Mouse (Mus musculus) heart, postnatal 14 days (tissue): Measurements from ENCODE around the gene Cysrt1. TPM values are rescaled to one million over a fixed set of nuclear protein-coding genes. Genes with fewer than 3 reads are reported as not detected.

ENCODE experiments used
- total RNA-seq, 2 experiments: library from RNA; stranded (reverse); gene quantifications; 2 replicates each; pipeline ENCODE4 v1.2.3; 2021

Gene Cysrt1
- total RNA-seq, 2 experiments from 2014 or later = not detected

Other genes with a start within 250 kb of the Cysrt1 start
- gene Nsmf, start 188.1 kb downstream of the Cysrt1 start, total RNA-seq = 10 to 100 TPM; 33.6 to 35.4 TPM
- not detected for gene Entpd8, start 162.1 kb downstream of the Cysrt1 start, total RNA-seq
- not detected for gene Noxa1, start 147.3 kb downstream of the Cysrt1 start, total RNA-seq
- gene Nrarp, start 61.7 kb downstream of the Cysrt1 start, total RNA-seq = 10 to 100 TPM; 14.0 to 15.0 TPM
- gene Tor4a, start 45.6 kb downstream of the Cysrt1 start, total RNA-seq = 1 to 10 TPM; 5.0 to 5.5 TPM
- 10 to 100 TPM; 35.7 to 36.2 TPM for gene Nelfb, start 31.0 kb downstream of the Cysrt1 start, total RNA-seq
- gene Stpg3, start 27.8 kb downstream of the Cysrt1 start, total RNA-seq = not detected
- gene Fam166a, start 23.7 kb downstream of the Cysrt1 start, total RNA-seq = not detected
- 100 to 1,000 TPM; 205 to 231 TPM for gene Tubb4b, start 17.8 kb downstream of the Cysrt1 start, total RNA-seq
- not detected for gene Slc34a3, start 8.1 kb downstream of the Cysrt1 start, total RNA-seq
- gene Rnf224, start 5.7 kb downstream of the Cysrt1 start, total RNA-seq = not detected
- under 1 TPM; 0.41 to 0.63 TPM for gene Rnf208, start 197 bp downstream of the Cysrt1 start, total RNA-seq
- gene AL732309.1, start 4.4 kb upstream of the Cysrt1 start, total RNA-seq = 1 to 10 TPM; 1.9 to 2.4 TPM
- 10 to 100 TPM; 12.7 to 13.4 TPM for gene Tmem203, start 13.0 kb upstream of the Cysrt1 start, total RNA-seq
- 1 to 10 TPM; 5.7 to 7.6 TPM for gene Tprn, start 20.2 kb upstream of the Cysrt1 start, total RNA-seq
- gene Ssna1, start 30.0 kb upstream of the Cysrt1 start, total RNA-seq = 10 to 100 TPM; 38.3 to 46.9 TPM
- gene Anapc2, start 30.0 kb upstream of the Cysrt1 start, total RNA-seq = 10 to 100 TPM; 44.0 to 44.1 TPM
- gene Tmem210, start 45.7 kb upstream of the Cysrt1 start, total RNA-seq = not detected
- under 1 TPM in 1 of 2 experiments, not detected in 1; 0.55 TPM for gene Lrrc26, start 47.5 kb upstream of the Cysrt1 start, total RNA-seq
- gene Grin1, start 76.7 kb upstream of the Cysrt1 start, total RNA-seq = not detected
- 10 to 100 TPM; 22.1 to 22.2 TPM for gene Man1b1, start 89.9 kb upstream of the Cysrt1 start, total RNA-seq
- 1 to 10 TPM; 2.7 to 3.9 TPM for gene Dpp7, start 113.9 kb upstream of the Cysrt1 start, total RNA-seq
- 1 to 10 TPM; 4.5 to 6.0 TPM for gene Uap1l1, start 123.2 kb upstream of the Cysrt1 start, total RNA-seq
- 1 to 10 TPM in 1 of 2 experiments, under 1 TPM in 1; 0.88 to 1.5 TPM for gene Sapcd2, start 129.9 kb upstream of the Cysrt1 start, total RNA-seq
- 10 to 100 TPM; 16.1 to 17.0 TPM for gene Entpd2, start 153.4 kb upstream of the Cysrt1 start, total RNA-seq
- 10 to 100 TPM; 33.8 to 37.1 TPM for gene Npdc1, start 156.9 kb upstream of the Cysrt1 start, total RNA-seq
- gene Fut7, start 180.8 kb upstream of the Cysrt1 start, total RNA-seq = not detected
- 10 to 100 TPM; 22.0 to 24.4 TPM for gene Abca2, start 186.3 kb upstream of the Cysrt1 start, total RNA-seq
- 1 to 10 TPM; 3.0 to 3.9 TPM for gene Clic3, start 214.4 kb upstream of the Cysrt1 start, total RNA-seq
- gene Paxx, start 218.6 kb upstream of the Cysrt1 start, total RNA-seq = 10 to 100 TPM; 22.9 to 23.4 TPM
- 10 to 100 TPM; 30.9 to 38.6 TPM for gene Ptgds, start 227.6 kb upstream of the Cysrt1 start, total RNA-seq